Mouse (Mus musculus) forebrain, embryonic 12.5 days (tissue): ENCODE measurements around the gene Clasp2. TPM values are rescaled to one million over a fixed set of nuclear protein-coding genes. Genes with fewer than 3 reads are reported as not detected.
A peak's percentile ranks its signal among the peaks of the same experiment; 100 is the strongest.

Source experiments
- ATAC-seq: fragments of 200-750 bp; cut with Nextera tagmentation; 2 replicates; pipeline ENCODE4 v1.8.0; 2017; ENCODE audit warnings: moderate TSS enrichment; ENCODE audit not compliant: low FRiP score
- H3K27ac ChIP-seq: fragments of 300-500 bp; sonication (generic); 2 replicates; pipeline ENCODE4 v1.5.1; 2016; ENCODE audit warnings: mild to moderate bottlenecking
- H3K27me3 ChIP-seq: fragments of 300-500 bp; sonication (generic); 2 replicates; pipeline ENCODE4 v1.6.1; 2016; ENCODE audit warnings: mild to moderate bottlenecking
- H3K36me3 ChIP-seq: fragments of 300-500 bp; sonication (generic); replicated peaks from 2 replicates; pipeline ENCODE4 v1.6.1; 2016; ENCODE audit warnings: mild to moderate bottlenecking
- H3K4me1 ChIP-seq: fragments of 300-500 bp; sonication (generic); 2 replicates; pipeline ENCODE4 v1.6.1; 2016
- H3K4me2 ChIP-seq: fragments of 300-500 bp; sonication (generic); 2 replicates; pipeline ENCODE4 v1.6.1; 2016; ENCODE audit warnings: mild to moderate bottlenecking, moderate library complexity
- H3K4me3 ChIP-seq: fragments of 300-500 bp; sonication (generic); replicated peaks from 2 replicates; pipeline ENCODE4 v1.5.1; 2016; ENCODE audit warnings: mild to moderate bottlenecking
- H3K9ac ChIP-seq: fragments of 300-500 bp; sonication (generic); 2 replicates; pipeline ENCODE4 v1.6.1; 2016; ENCODE audit warnings: mild to moderate bottlenecking
- H3K9me3 ChIP-seq: fragments of 300-500 bp; sonication (generic); 2 replicates; pipeline ENCODE4 v1.6.1; 2016
- WGBS: fragments of 180-500 bp; shearing (Covaris S2); methylation state at CpG from one replicate; pipeline ENCODE4 v1.1.7; 2016; 5-methylcytosine and 5-hydroxymethylcytosine counted together
- polyA plus RNA-seq: library from polyadenylated mRNA; unstranded; fragments of >200 nt; fragmentation: Nextera tagmentation; extraction: Ambion mirVana; gene quantifications from 2 replicates; pipeline ENCODE4 v1.2.1, GENCODE M21; 2016

The Clasp2 gene
- polyA plus RNA-seq, 1 experiment from 2014 or later: 81.3 TPM

DNA sequence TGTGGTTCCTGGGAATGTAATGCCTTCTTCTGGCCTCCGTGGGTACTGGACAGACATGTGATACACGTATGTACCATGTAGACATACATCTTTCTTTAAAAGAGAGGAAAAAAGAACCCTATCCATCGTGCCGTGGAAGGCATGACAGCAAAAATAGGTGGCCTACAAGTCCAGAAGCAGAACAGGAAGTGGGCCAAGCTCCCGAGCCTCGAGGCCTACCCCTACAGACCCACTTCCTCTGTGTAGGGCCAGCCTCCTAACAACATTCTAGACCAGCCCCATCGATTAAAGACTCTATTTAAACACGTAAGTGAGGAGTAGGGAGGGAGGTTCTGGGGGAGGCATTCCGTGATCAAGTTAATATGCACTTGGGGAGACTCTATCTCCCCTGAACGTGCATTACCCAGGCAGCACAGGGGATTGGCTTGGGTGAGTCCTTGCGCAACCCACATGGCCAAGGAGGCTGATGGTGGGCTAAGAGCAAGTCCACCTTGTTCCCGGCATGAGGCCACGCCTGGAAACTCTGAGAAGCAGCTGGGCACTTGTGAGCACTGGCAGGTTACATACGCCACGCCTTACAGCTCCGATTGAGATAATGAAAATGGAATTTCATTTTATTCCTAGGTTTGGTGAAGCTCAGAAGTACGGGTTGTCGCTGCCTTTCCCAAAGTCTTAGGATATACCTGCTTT, 14.1 kb upstream of the Clasp2 start:
- Histone ChIP-seq H3K4me2 (no peak overlapping the region), H3K27ac (no peak overlapping the region), H3K9ac (no peak overlapping the region), H3K36me3 (no peaks in the 10 kb centered on the region), H3K4me3 (no peak overlapping the region), H3K4me1 (no peaks in the 10 kb centered on the region), H3K9me3 (no peaks in the 10 kb centered on the region), H3K27me3 (no peaks in the 10 kb centered on the region)
- 90% methylated on average over 18 of the region's 18 CpGs for whole genome bisulfite sequencing
- no peak for ATAC-seq

DNA sequence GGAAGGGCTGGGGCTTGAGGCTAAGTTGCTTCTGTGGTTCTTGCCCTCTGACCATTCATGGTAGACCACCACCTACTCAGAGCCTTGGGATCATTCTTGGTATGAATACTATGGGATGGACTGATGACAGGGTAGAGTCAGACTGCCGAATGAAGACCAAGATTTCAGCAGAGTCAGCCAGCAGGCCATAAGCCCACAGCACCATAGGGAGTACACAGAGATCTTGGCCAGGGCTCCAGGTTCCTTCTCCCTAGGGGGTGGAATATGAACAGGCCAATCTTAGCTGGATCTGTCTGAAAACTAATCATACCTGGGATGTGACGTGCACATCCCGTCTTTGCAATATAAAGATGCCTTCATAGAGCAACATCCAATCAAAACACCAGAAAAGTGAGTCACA, 9.7 kb upstream of the Clasp2 start:
- Histone ChIP-seq H3K9me3 (no peaks in the 10 kb centered on the region), H3K27me3 (no peaks in the 10 kb centered on the region), H3K4me3 (no peak overlapping the region), H3K36me3 (no peaks in the 10 kb centered on the region), H3K9ac (no peak overlapping the region), H3K4me1 (no peaks in the 10 kb centered on the region), H3K4me2 (no peak overlapping the region), H3K27ac (no peak overlapping the region)
- ATAC-seq: no peak
- 88% methylated on average over 3 of the region's 3 CpGs for WGBS

- no peaks in the 10 kb centered on the region for H3K27me3 ChIP-seq
- H3K9me3 ChIP-seq: no peaks in the 10 kb centered on the region
- H3K4me1 ChIP-seq: peaks cover 6% of the 10 kb centered on the region
- no peak overlapping the region for H3K9ac ChIP-seq
- H3K27ac ChIP-seq: no peak overlapping the region
- no peaks in the 10 kb centered on the region for H3K36me3 ChIP-seq
- ATAC-seq: no peak
- H3K4me3 ChIP-seq: no peak overlapping the region
- H3K4me2 ChIP-seq: no peak overlapping the region
Measured at GRCm38 (mm10) chr9:113735920-113736319, 5.4 kb upstream of the Clasp2 start.

GRCm38 (mm10) chr9:113738021-113738420, 3.3 kb upstream of the Clasp2 start:
- Histone ChIP-seq H3K27ac (no peak overlapping the region), H3K4me2 (no peak overlapping the region), H3K27me3 (no peaks in the 10 kb centered on the region), H3K9ac (no peak overlapping the region), H3K36me3 (no peaks in the 10 kb centered on the region), H3K9me3 (no peaks in the 10 kb centered on the region), H3K4me3 (no peak overlapping the region), H3K4me1 (peaks cover 6% of the 10 kb centered on the region)
- no peak for ATAC-seq
- 77% methylated on average over 9 of the region's 9 CpGs for WGBS

- Histone ChIP-seq H3K9ac (no peak overlapping the region), H3K4me2 (no peak overlapping the region), H3K9me3 (no peaks in the 10 kb centered on the region), H3K4me3 (no peak overlapping the region), H3K27me3 (no peaks in the 10 kb centered on the region), H3K27ac (no peak overlapping the region), H3K4me1 (peaks cover 12% of the 10 kb centered on the region), H3K36me3 (no peaks in the 10 kb centered on the region)
- 91% methylated on average over 6 of the region's 6 CpGs for WGBS
- no peak for ATAC-seq
Measured at GRCm38 (mm10) chr9:113738941-113739340, 2.3 kb upstream of the Clasp2 start.

- Histone ChIP-seq H3K4me1 (peaks cover 12% of the 10 kb centered on the region), H3K27me3 (no peaks in the 10 kb centered on the region), H3K9ac (peak overlapping the region; percentile 83), H3K9me3 (no peaks in the 10 kb centered on the region), H3K36me3 (no peaks in the 10 kb centered on the region), H3K27ac (peak overlapping the region; percentile 74), H3K4me2 (peak overlapping the region; percentile 90), H3K4me3 (peak overlapping the region; percentile 93)
- peak; percentile 80 for ATAC-seq
- WGBS: under 1% methylated on average over 63 of the region's 64 CpGs
Measured at GRCm38 (mm10) chr9:113741637-113742137, 414 bp downstream of the Clasp2 start.

GRCm38 (mm10) chr9:113742361-113742794, 1.1 kb downstream of the Clasp2 start:
- H3K27me3 ChIP-seq: no peaks in the 10 kb centered on the region
- H3K4me1 ChIP-seq: peaks cover 12% of the 10 kb centered on the region
- peak overlapping the region; percentile 83 for H3K9ac ChIP-seq
- no peak overlapping the region for H3K27ac ChIP-seq
- no peaks in the 10 kb centered on the region for H3K9me3 ChIP-seq
- 5% methylated on average over 17 of the region's 17 CpGs for WGBS
- no peak for ATAC-seq
- no peaks in the 10 kb centered on the region for H3K36me3 ChIP-seq
- H3K4me3 ChIP-seq: peak overlapping the region; percentile 93
- H3K4me2 ChIP-seq: peak overlapping the region; percentile 90

DNA sequence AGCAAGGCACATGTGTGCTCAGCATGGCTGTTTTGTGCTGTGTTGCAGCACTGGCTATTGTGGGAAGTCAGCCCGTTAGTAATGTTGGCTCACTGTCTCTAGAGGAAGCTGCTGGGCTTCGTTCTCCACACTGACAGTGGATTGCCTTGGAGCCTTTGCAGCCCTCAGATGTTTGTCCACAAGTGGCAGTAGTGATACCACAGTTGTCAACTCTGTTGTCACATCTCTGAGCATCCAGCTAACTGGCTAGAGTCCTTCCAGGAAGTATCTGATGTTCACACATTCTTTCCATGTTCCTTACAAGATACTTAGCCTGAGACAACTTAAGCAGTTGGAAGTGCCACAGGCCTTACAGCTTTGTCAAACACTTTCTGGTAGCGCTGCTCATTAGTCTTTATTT, 2.0 kb downstream of the Clasp2 start:
- Histone ChIP-seq H3K9ac (no peak overlapping the region), H3K4me2 (peak overlapping the region; percentile 90), H3K9me3 (no peaks in the 10 kb centered on the region), H3K4me1 (peaks cover 12% of the 10 kb centered on the region), H3K36me3 (no peaks in the 10 kb centered on the region), H3K27ac (no peak overlapping the region), H3K4me3 (no peak overlapping the region), H3K27me3 (no peaks in the 10 kb centered on the region)
- 66% methylated on average over 3 of the region's 3 CpGs for WGBS
- no peak for ATAC-seq

- no peaks in the 10 kb centered on the region for H3K27me3 ChIP-seq
- 72% methylated on average over 7 of the region's 7 CpGs for WGBS
- no peak overlapping the region for H3K4me3 ChIP-seq
- no peak overlapping the region for H3K9ac ChIP-seq
- no peak overlapping the region for H3K27ac ChIP-seq
- no peaks in the 10 kb centered on the region for H3K9me3 ChIP-seq
- H3K36me3 ChIP-seq: peaks cover 4% of the 10 kb centered on the region; the same call in 1 of the 2 replicates
- no peak overlapping the region for H3K4me2 ChIP-seq
- no peaks in the 10 kb centered on the region for H3K4me1 ChIP-seq
- ATAC-seq: no peak
Measured at GRCm38 (mm10) chr9:113749356-113749755, 8.1 kb downstream of the Clasp2 start.

DNA sequence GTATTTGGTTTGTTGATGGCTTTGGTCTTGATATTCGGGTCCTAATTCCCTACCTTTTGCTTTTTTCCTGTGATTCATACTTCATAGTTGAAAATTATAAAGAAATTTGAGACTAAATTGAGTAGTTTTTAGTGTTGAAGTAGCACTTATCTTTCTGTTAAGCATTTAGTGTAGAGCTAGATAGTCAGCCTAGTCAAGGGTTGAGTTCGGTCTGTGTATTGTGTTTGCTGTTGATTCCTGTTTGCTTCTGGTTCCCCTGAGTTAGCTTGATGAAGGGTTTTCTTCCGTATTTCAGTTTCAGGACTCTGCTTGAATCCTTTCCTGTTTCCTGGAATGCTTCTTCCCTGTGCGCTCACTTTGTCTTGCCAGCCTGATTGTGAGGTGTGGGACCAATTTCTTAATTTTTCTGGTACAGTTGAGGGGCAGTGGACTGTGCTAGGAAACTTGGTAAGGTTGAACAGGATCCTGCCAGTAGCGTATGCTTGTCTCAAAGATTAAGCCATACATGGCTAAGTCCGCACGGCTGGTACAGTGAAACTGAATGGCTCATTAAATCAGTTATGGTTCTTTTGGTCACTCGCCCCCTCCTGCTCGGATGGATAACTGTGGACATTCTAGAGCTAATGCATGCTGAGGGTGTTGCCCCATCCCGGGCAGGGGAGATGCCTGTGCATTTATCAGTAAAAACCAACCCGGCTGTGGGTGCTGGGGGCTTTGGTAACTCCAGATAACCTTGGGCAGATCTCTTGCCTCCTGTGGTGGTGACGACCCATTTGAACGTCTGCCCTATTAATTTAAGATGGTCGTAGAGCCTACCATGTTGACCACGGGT, 14.8 kb downstream of the Clasp2 start:
- no peaks in the 10 kb centered on the region for H3K4me1 ChIP-seq
- no peaks in the 10 kb centered on the region; the same call in 1 of the 2 replicates for H3K9me3 ChIP-seq
- no peak overlapping the region for H3K9ac ChIP-seq
- no peak for ATAC-seq
- no peak overlapping the region for H3K4me2 ChIP-seq
- H3K27me3 ChIP-seq: no peaks in the 10 kb centered on the region
- peaks cover 15% of the 10 kb centered on the region for H3K36me3 ChIP-seq
- 90% methylated on average over 15 of the region's 15 CpGs for WGBS
- H3K4me3 ChIP-seq: no peak overlapping the region
- H3K27ac ChIP-seq: no peak overlapping the region

- H3K4me1 ChIP-seq: no peaks in the 10 kb centered on the region
- peaks cover 21% of the 10 kb centered on the region for H3K36me3 ChIP-seq
- no peak overlapping the region for H3K4me3 ChIP-seq
- no peak overlapping the region for H3K27ac ChIP-seq
- no peaks in the 10 kb centered on the region for H3K27me3 ChIP-seq
- H3K9ac ChIP-seq: no peak overlapping the region
- no peaks in the 10 kb centered on the region; the same call in 1 of the 2 replicates for H3K9me3 ChIP-seq
- no peak for ATAC-seq
- 95% methylated on average over 10 of the region's 10 CpGs for WGBS
- no peak overlapping the region for H3K4me2 ChIP-seq
Measured at GRCm38 (mm10) chr9:113758472-113758871, 17.2 kb downstream of the Clasp2 start.

GRCm38 (mm10) chr9:113759684-113760083, 18.4 kb downstream of the Clasp2 start:
- no peaks in the 10 kb centered on the region for H3K4me1 ChIP-seq
- peaks cover 21% of the 10 kb centered on the region for H3K36me3 ChIP-seq
- H3K27me3 ChIP-seq: no peaks in the 10 kb centered on the region
- no peak overlapping the region for H3K9ac ChIP-seq
- no peak for ATAC-seq
- WGBS: 97% methylated on average over 1 of the region's 1 CpGs
- no peak overlapping the region for H3K4me2 ChIP-seq
- no peak overlapping the region for H3K4me3 ChIP-seq
- H3K27ac ChIP-seq: no peak overlapping the region
- H3K9me3 ChIP-seq: no peaks in the 10 kb centered on the region; the same call in 1 of the 2 replicates
